In genomic region chr17:12187782-12188181, GRCm38 (mm10) we compare ENCODE assay signal across 10 mouse cellular contexts.
DNase-seq lines count a peak whose midpoint lies in the region; ATAC-seq and TF ChIP-seq lines count a peak whose summit lies in the region.
"Had no signal": no experiment of that assay in that cellular context is flagged by ENCODE, and none has a peak within 500 bp of the region (broad histone marks: within the 10 kb centered on the region; RNA-seq: fewer than 3 reads in every experiment).

No protein-coding gene starts in this region.

- 5% methylated on average over 1 of the region's 1 CpGs for WGBS in midbrain, postnatal 0 days

- H3K4me1 ChIP-seq in midbrain, postnatal 0 days (ENCODE audit: insufficient read depth, low read length): peaks cover 12% of the 10 kb centered on the region

- no peaks in the 10 kb centered on the region for H3K27me3 ChIP-seq in midbrain, postnatal 0 days (ENCODE audit: insufficient read depth, low read length)

- TF ChIP-seq CTCF in midbrain, postnatal 0 days (IDR thresholded peaks at IDR 0.05): no peak

- H3K4me3 ChIP-seq in midbrain, postnatal 0 days (ENCODE audit: low read depth, low read length): no peak overlapping the region

- H3K27ac ChIP-seq in midbrain, postnatal 0 days (ENCODE audit: low read depth, low read length): peak overlapping the region; percentile 68

- peak; percentile 65; the same call in 1 of the 2 replicates for ATAC-seq in midbrain, postnatal 0 days (ENCODE audit: low FRiP score)

- no peaks in the 10 kb centered on the region for H3K9me3 ChIP-seq in midbrain, postnatal 0 days (ENCODE audit: low read length)

- peak; percentile 38 for DNase-seq in gastrocnemius, postnatal 14 days
- DNase-seq in gastrocnemius, postnatal 36 days: no peak
- DNase-seq in retina, postnatal 1 day: peak; percentile 24
- no peak for DNase-seq in retina, embryonic 14.5 days (ENCODE audit: low spot score)
- DNase-seq in layer of hippocampus, adult 11-12 months (ENCODE audit: low spot score): peak; percentile 69
- peak; percentile 69 for DNase-seq in midbrain, postnatal 0 days (ENCODE audit: low spot score)
- no peak for DNase-seq in thymus, postnatal 14 days
- DNase-seq in kidney, adult 9 months: no peak
- DNase-seq: gastrocnemius, postnatal 25 days; thymus, postnatal 36 days had no signal

- no peak overlapping the region for H3K9ac ChIP-seq in midbrain, postnatal 0 days (replicated peaks; ENCODE audit: low read length, poor library complexity, severe bottlenecking)

- H3K36me3 ChIP-seq in midbrain, postnatal 0 days (ENCODE audit: insufficient read depth, low read length): no peaks in the 10 kb centered on the region

- H3K4me2 ChIP-seq in midbrain, postnatal 0 days (ENCODE audit: low read depth, low read length, poor library complexity, severe bottlenecking): no peak overlapping the region

- intact Hi-C loops in gastrocnemius, postnatal 14 days (cut with DNase I; ENCODE audit: low total_unique reads): no loop called here
- intact Hi-C loops in gastrocnemius, postnatal 36 days (cut with DNase I): no loop called here

Comparison
In these comparisons a context has a peak if more than half of its experiments do, and no peak if none do; other contexts are left out.
1. DNase-seq: peak in gastrocnemius, postnatal 14 days (single experiment), retina, postnatal 1 day (single experiment), layer of hippocampus, adult 11-12 months (single experiment) and midbrain, postnatal 0 days (single experiment); none in gastrocnemius, postnatal 36 days (0 of 2), retina, embryonic 14.5 days (single experiment), thymus, postnatal 14 days (single experiment) and kidney, adult 9 months (single experiment).